Mouse (Mus musculus): ENCODE measurements around the gene Tmem135. TPM values are rescaled to one million over a fixed set of nuclear protein-coding genes. Genes with fewer than 3 reads are reported as not detected.

Tmem135 gene
- polyA plus RNA-seq, 1 experiment from 2014 or later, result 41.6 TPM

GRCm38 (mm10) chr7:89193459-89193858 lies 210.6 kb downstream of the Tmem135 start:
- H3K4me1 ChIP-seq (replicated peaks; ENCODE audit: insufficient read depth, low read length), result no peaks in the 10 kb centered on the region
- no peaks in the 10 kb centered on the region for H3K36me3 ChIP-seq (ENCODE audit: insufficient read depth, low read length)
- no peak overlapping the region for H3K27ac ChIP-seq
- no peak for TF ChIP-seq CTCF (IDR thresholded peaks at IDR 0.05; ENCODE audit: low read depth)
- ATAC-seq (replicated peaks; ENCODE audit: low FRiP score, low read depth) (no peak), DNase-seq (ENCODE audit: low spot score) (peak; percentile 75)
- H3K4me2 ChIP-seq (ENCODE audit: low read length), result no peak overlapping the region
- no peaks in the 10 kb centered on the region for H3K27me3 ChIP-seq (ENCODE audit: insufficient read depth, low read length)
- no peaks in the 10 kb centered on the region for H3K9me3 ChIP-seq (replicated peaks; ENCODE audit: low read length)
- H3K9ac ChIP-seq (ENCODE audit: low read depth, low read length), result no peak overlapping the region
- 54% methylated on average over 5 of the region's 5 CpGs for WGBS
- no peak overlapping the region for H3K4me3 ChIP-seq (replicated peaks; ENCODE audit: low read depth, low read length)

GRCm38 (mm10) chr7:89183928-89184327 lies 220.1 kb downstream of the Tmem135 start:
- WGBS, result 46% methylated on average over 4 of the region's 4 CpGs
- ATAC-seq (replicated peaks; ENCODE audit: low FRiP score, low read depth) (no peak), DNase-seq (ENCODE audit: low spot score) (peak; percentile 58)
- TF ChIP-seq CTCF (IDR thresholded peaks at IDR 0.05; ENCODE audit: low read depth), result no peak
- Histone ChIP-seq H3K9me3 (replicated peaks; ENCODE audit: low read length) (no peaks in the 10 kb centered on the region), H3K36me3 (ENCODE audit: insufficient read depth, low read length) (no peaks in the 10 kb centered on the region), H3K4me1 (replicated peaks; ENCODE audit: insufficient read depth, low read length) (0 out of 2 replicates have a peak, but pooled peaks cover 4% of the 10 kb centered on the region), H3K9ac (ENCODE audit: low read depth, low read length) (no peak overlapping the region), H3K4me2 (ENCODE audit: low read length) (no peak overlapping the region), H3K4me3 (replicated peaks; ENCODE audit: low read depth, low read length) (no peak overlapping the region), H3K27me3 (ENCODE audit: insufficient read depth, low read length) (no peaks in the 10 kb centered on the region), H3K27ac (peak overlapping the region; percentile 42; the same call in 1 of the 2 replicates)

- Histone ChIP-seq H3K4me1 (replicated peaks; ENCODE audit: insufficient read depth, low read length) (0 out of 2 replicates have a peak, but pooled peaks cover 4% of the 10 kb centered on the region), H3K4me2 (ENCODE audit: low read length) (no peak overlapping the region), H3K4me3 (replicated peaks; ENCODE audit: low read depth, low read length) (no peak overlapping the region), H3K36me3 (ENCODE audit: insufficient read depth, low read length) (no peaks in the 10 kb centered on the region), H3K9me3 (replicated peaks; ENCODE audit: low read length) (no peaks in the 10 kb centered on the region), H3K27me3 (ENCODE audit: insufficient read depth, low read length) (no peaks in the 10 kb centered on the region), H3K9ac (ENCODE audit: low read depth, low read length) (no peak overlapping the region), H3K27ac (no peak overlapping the region)
- WGBS, result 60% methylated on average over 5 of the region's 5 CpGs
- TF ChIP-seq CTCF (IDR thresholded peaks at IDR 0.05; ENCODE audit: low read depth), result no peak
- ATAC-seq (replicated peaks; ENCODE audit: low FRiP score, low read depth), result no peak
- DNase-seq (ENCODE audit: low spot score), result peak; percentile 70
These were observed 221.1 kb downstream of the Tmem135 start for GRCm38 (mm10) chr7:89182943-89183342.

GRCm38 (mm10) chr7:89181285-89181684 lies 222.7 kb downstream of the Tmem135 start:
- no peak overlapping the region for H3K27ac ChIP-seq
- no peak overlapping the region for H3K4me2 ChIP-seq (ENCODE audit: low read length)
- no peak for ATAC-seq (replicated peaks; ENCODE audit: low FRiP score, low read depth)
- no peak for TF ChIP-seq CTCF (IDR thresholded peaks at IDR 0.05; ENCODE audit: low read depth)
- H3K9me3 ChIP-seq (replicated peaks; ENCODE audit: low read length), result no peaks in the 10 kb centered on the region
- no peaks in the 10 kb centered on the region for H3K27me3 ChIP-seq (ENCODE audit: insufficient read depth, low read length)
- 0 out of 2 replicates have a peak, but pooled peaks cover 4% of the 10 kb centered on the region for H3K4me1 ChIP-seq (replicated peaks; ENCODE audit: insufficient read depth, low read length)
- no peak for DNase-seq (ENCODE audit: low spot score)
- H3K36me3 ChIP-seq (ENCODE audit: insufficient read depth, low read length), result no peaks in the 10 kb centered on the region
- no peak overlapping the region for H3K9ac ChIP-seq (ENCODE audit: low read depth, low read length)
- 50% methylated on average over 1 of the region's 1 CpGs for WGBS
- H3K4me3 ChIP-seq (replicated peaks; ENCODE audit: low read depth, low read length), result no peak overlapping the region

GRCm38 (mm10) chr7:89178601-89179000 lies 225.4 kb downstream of the Tmem135 start:
- no peak overlapping the region for H3K9ac ChIP-seq (ENCODE audit: low read depth, low read length)
- 0 out of 2 replicates have a peak, but pooled peaks cover 4% of the 10 kb centered on the region for H3K4me1 ChIP-seq (replicated peaks; ENCODE audit: insufficient read depth, low read length)
- H3K4me2 ChIP-seq (ENCODE audit: low read length), result no peak overlapping the region
- no peaks in the 10 kb centered on the region for H3K27me3 ChIP-seq (ENCODE audit: insufficient read depth, low read length)
- H3K36me3 ChIP-seq (ENCODE audit: insufficient read depth, low read length), result no peaks in the 10 kb centered on the region
- H3K9me3 ChIP-seq (replicated peaks; ENCODE audit: low read length), result no peaks in the 10 kb centered on the region
- H3K4me3 ChIP-seq (replicated peaks; ENCODE audit: low read depth, low read length), result no peak overlapping the region
- H3K27ac ChIP-seq, result no peak overlapping the region
- ATAC-seq (replicated peaks; ENCODE audit: low FRiP score, low read depth) (no peak), DNase-seq (ENCODE audit: low spot score) (no peak)
- TF ChIP-seq CTCF (IDR thresholded peaks at IDR 0.05; ENCODE audit: low read depth), result no peak
- WGBS, result 71% methylated on average over 2 of the region's 2 CpGs

- Histone ChIP-seq H3K27me3 (ENCODE audit: insufficient read depth, low read length) (no peaks in the 10 kb centered on the region), H3K36me3 (ENCODE audit: insufficient read depth, low read length) (no peaks in the 10 kb centered on the region), H3K4me1 (replicated peaks; ENCODE audit: insufficient read depth, low read length) (0 out of 2 replicates have a peak, but pooled peaks cover 4% of the 10 kb centered on the region), H3K9me3 (replicated peaks; ENCODE audit: low read length) (no peaks in the 10 kb centered on the region), H3K4me3 (replicated peaks; ENCODE audit: low read depth, low read length) (no peak overlapping the region), H3K4me2 (ENCODE audit: low read length) (no peak overlapping the region), H3K27ac (no peak overlapping the region), H3K9ac (ENCODE audit: low read depth, low read length) (no peak overlapping the region)
- no peak for TF ChIP-seq CTCF (IDR thresholded peaks at IDR 0.05; ENCODE audit: low read depth)
- ATAC-seq (replicated peaks; ENCODE audit: low FRiP score, low read depth) (no peak), DNase-seq (ENCODE audit: low spot score) (no peak)
These were observed 226.1 kb downstream of the Tmem135 start for GRCm38 (mm10) chr7:89177926-89178325.

GRCm38 (mm10) chr7:89174430-89174829 lies 229.6 kb downstream of the Tmem135 start:
- Histone ChIP-seq H3K9me3 (replicated peaks; ENCODE audit: low read length) (no peaks in the 10 kb centered on the region), H3K4me3 (replicated peaks; ENCODE audit: low read depth, low read length) (no peak overlapping the region), H3K36me3 (ENCODE audit: insufficient read depth, low read length) (no peaks in the 10 kb centered on the region), H3K27ac (no peak overlapping the region), H3K4me1 (replicated peaks; ENCODE audit: insufficient read depth, low read length) (no peaks in the 10 kb centered on the region), H3K4me2 (ENCODE audit: low read length) (no peak overlapping the region), H3K9ac (ENCODE audit: low read depth, low read length) (no peak overlapping the region), H3K27me3 (ENCODE audit: insufficient read depth, low read length) (no peaks in the 10 kb centered on the region)
- WGBS, result 76% methylated on average over 4 of the region's 4 CpGs
- DNase-seq (ENCODE audit: low spot score) (no peak), ATAC-seq (replicated peaks; ENCODE audit: low FRiP score, low read depth) (no peak)
- TF ChIP-seq CTCF (IDR thresholded peaks at IDR 0.05; ENCODE audit: low read depth), result no peak

Data from kidney, postnatal 0 days (tissue).